Mouse (Mus musculus) ES-E14 (cell line): Measurements from ENCODE around the gene Rbm39.

Experiments
- CHD2 ChIP-seq: IDR thresholded peaks from 2 replicates; pipeline ENCODE4 v1.6.1; 2014; ENCODE audit warnings: mild to moderate bottlenecking, low read depth, low read length, inconsistent platforms
- HCFC1 ChIP-seq: IDR thresholded peaks from 2 replicates; pipeline ENCODE4 v1.6.1; 2012; ENCODE audit warnings: low read length, inconsistent platforms, borderline replicate concordance; ENCODE audit not compliant: insufficient read depth
- MAFK ChIP-seq: IDR thresholded peaks from 2 replicates; pipeline ENCODE4 v1.6.1; 2014; ENCODE audit warnings: mild to moderate bottlenecking, low read depth, low read length, inconsistent platforms; ENCODE audit not compliant: insufficient read depth
- ZC3H11A ChIP-seq: IDR thresholded peaks from 2 replicates; pipeline ENCODE4 v1.6.1; 2012; ENCODE audit warnings: low read depth, mild to moderate bottlenecking, inconsistent platforms, low read length, borderline replicate concordance
- ZNF384 ChIP-seq: IDR thresholded peaks from 2 replicates; pipeline ENCODE4 v1.6.1; 2012; ENCODE audit warnings: low read depth, low read length, inconsistent platforms

GRCm38 (mm10) chr2:156197129-156197911 lies 17.3 kb upstream of the Rbm39 start:
- no peak for TF ChIP-seq ZNF384
- TF ChIP-seq HCFC1 = no peak
- no peak for TF ChIP-seq MAFK
- TF ChIP-seq ZC3H11A = no peak
- TF ChIP-seq CHD2 = no peak
